Mouse (Mus musculus) spleen, adult 2 months (tissue): ENCODE results near the gene Rmdn3. TPM values are rescaled to one million over a fixed set of nuclear protein-coding genes. Genes with fewer than 3 reads are reported as not detected.

Experiments used
- DNase-seq, 2 experiments: peaks; one replicate each; pipeline versions ENCODE4 v3.0.0 to v3.0.0-alpha.2; 2012 to 2021; ENCODE audit warnings: low spot score in 2 of 2, low read depth in 1 of 2
- H3K27ac ChIP-seq: fragments of 200-500 bp; 2 replicates; pipeline ENCODE4 v1.5.1; 2012; ENCODE audit warnings: low read length, inconsistent platforms; ENCODE audit not compliant: insufficient read depth
- H3K27me3 ChIP-seq: fragments of 200-500 bp; 2 replicates; pipeline ENCODE4 v1.6.1; 2012; ENCODE audit warnings: mild to moderate bottlenecking, moderate library complexity, low read length, inconsistent platforms; ENCODE audit not compliant: control insufficient read depth, insufficient read depth
- H3K36me3 ChIP-seq: fragments of 200-500 bp; 2 replicates; pipeline ENCODE4 v1.6.1; 2012; ENCODE audit warnings: mild to moderate bottlenecking, low read length, inconsistent platforms; ENCODE audit not compliant: control insufficient read depth, insufficient read depth
- H3K4me1 ChIP-seq: fragments of 200-500 bp; 2 replicates; pipeline ENCODE4 v1.6.1; 2011; ENCODE audit warnings: inconsistent platforms; ENCODE audit not compliant: control insufficient read depth, insufficient read depth, insufficient read length
- H3K4me3 ChIP-seq: fragments of 200-500 bp; 2 replicates; pipeline ENCODE4 v1.5.1; 2011; ENCODE audit warnings: mild to moderate bottlenecking, inconsistent platforms; ENCODE audit not compliant: insufficient read depth, insufficient read length; ENCODE audit errors: extremely low read depth
- CTCF ChIP-seq: fragments of 200-500 bp; IDR thresholded peaks from 2 replicates; pipeline ENCODE4 v1.5.1; 2011; ENCODE audit warnings: mild to moderate bottlenecking, inconsistent platforms; ENCODE audit not compliant: insufficient read depth, insufficient read length, insufficient replicate concordance; ENCODE audit errors: extremely low read depth
- POLR2A ChIP-seq: fragments of 200-500 bp; IDR thresholded peaks from 2 replicates; pipeline ENCODE4 v1.6.1; 2011; ENCODE audit warnings: low read depth, low read length, inconsistent platforms
- WGBS: fragments of 180-500 bp; shearing (Covaris S2); methylation state at CpG from one replicate; pipeline ENCODE4 v1.1.7; 2018; 5-methylcytosine and 5-hydroxymethylcytosine counted together
- polyA plus RNA-seq: library from polyadenylated mRNA; depleted of rRNA; stranded (reverse); fragments of >200 nt; gene quantifications from 2 replicates; pipeline ENCODE4 v1.2.3, GENCODE M21; 2012

Rmdn3 gene
- polyA plus RNA-seq, 1 experiment, result 10.1 TPM

GRCm38 (mm10) chr2:119157836-119158235 is 1.0 kb upstream of the Rmdn3 start:
- TF ChIP-seq CTCF (no peak), POLR2A (no peak)
- no peaks in the 10 kb centered on the region for H3K4me1 ChIP-seq
- no peak overlapping the region for H3K4me3 ChIP-seq
- no peak overlapping the region for H3K27ac ChIP-seq
- peaks cover 10% of the 10 kb centered on the region for H3K36me3 ChIP-seq
- H3K27me3 ChIP-seq, result no peaks in the 10 kb centered on the region
- DNase-seq, result no peak

- TF ChIP-seq POLR2A (no peak), CTCF (no peak)
- Histone ChIP-seq H3K4me1 (no peaks in the 10 kb centered on the region), H3K27ac (peak overlapping the region; percentile 15; the same call in 1 of the 2 replicates), H3K36me3 (peaks cover 13% of the 10 kb centered on the region), H3K4me3 (peak overlapping the region; percentile 86), H3K27me3 (no peaks in the 10 kb centered on the region)
- peak in 1 of 2 experiments; percentile 17 for DNase-seq
- 2% methylated on average over 33 of the region's 34 CpGs for WGBS
These were observed 653 bp downstream of the Rmdn3 start for GRCm38 (mm10) chr2:119156081-119156680.

- H3K27me3 ChIP-seq, result no peaks in the 10 kb centered on the region
- 82% methylated on average over 9 of the region's 9 CpGs for WGBS
- H3K4me1 ChIP-seq, result no peaks in the 10 kb centered on the region
- H3K36me3 ChIP-seq, result peaks cover 17% of the 10 kb centered on the region
- H3K4me3 ChIP-seq, result peak overlapping the region; percentile 9; the same call in 1 of the 2 replicates
- peak overlapping the region; percentile 28; the same call in 1 of the 2 replicates for H3K27ac ChIP-seq
- no peak for DNase-seq
- no peak for TF ChIP-seq POLR2A
- TF ChIP-seq CTCF, result no peak
These were observed 1.4 kb downstream of the Rmdn3 start for GRCm38 (mm10) chr2:119155388-119155787.

GRCm38 (mm10) chr2:119154683-119155082 is 2.2 kb downstream of the Rmdn3 start:
- no peak for DNase-seq
- no peaks in the 10 kb centered on the region for H3K4me1 ChIP-seq
- no peak overlapping the region for H3K4me3 ChIP-seq
- 80% methylated on average over 2 of the region's 2 CpGs for WGBS
- peaks cover 19% of the 10 kb centered on the region for H3K36me3 ChIP-seq
- no peak overlapping the region for H3K27ac ChIP-seq
- no peak for TF ChIP-seq POLR2A
- no peak for TF ChIP-seq CTCF
- H3K27me3 ChIP-seq, result no peaks in the 10 kb centered on the region

- H3K36me3 ChIP-seq, result peaks cover 31% of the 10 kb centered on the region
- H3K27ac ChIP-seq, result no peak overlapping the region
- TF ChIP-seq CTCF (no peak), POLR2A (no peak)
These were observed 4.6 kb downstream of the Rmdn3 start for GRCm38 (mm10) chr2:119152255-119152654.

GRCm38 (mm10) chr2:119147775-119148174 is 9.1 kb downstream of the Rmdn3 start:
- H3K27ac ChIP-seq, result no peak overlapping the region
- H3K4me1 ChIP-seq, result no peaks in the 10 kb centered on the region
- WGBS, result 88% methylated on average over 8 of the region's 8 CpGs
- H3K27me3 ChIP-seq, result no peaks in the 10 kb centered on the region
- no peak overlapping the region for H3K4me3 ChIP-seq
- no peak for DNase-seq
- TF ChIP-seq POLR2A (no peak), CTCF (no peak)
- H3K36me3 ChIP-seq, result peaks cover 45% of the 10 kb centered on the region

More at GRCm38 (mm10) chr2:119152255-119152654, 4.6 kb downstream of the Rmdn3 start:
- H3K4me3 ChIP-seq, result no peak overlapping the region
- H3K27me3 ChIP-seq, result no peaks in the 10 kb centered on the region
- 69% methylated on average over 6 of the region's 6 CpGs for WGBS
- DNase-seq, result no peak
- no peaks in the 10 kb centered on the region for H3K4me1 ChIP-seq

- TF ChIP-seq POLR2A (no peak), CTCF (no peak)
- Histone ChIP-seq H3K27ac (no peak overlapping the region), H3K27me3 (no peaks in the 10 kb centered on the region), H3K4me3 (no peak overlapping the region), H3K4me1 (no peaks in the 10 kb centered on the region), H3K36me3 (peaks cover 47% of the 10 kb centered on the region)
- no peak for DNase-seq
- WGBS, result 96% methylated on average over 22 of the region's 22 CpGs
These were observed 9.6 kb downstream of the Rmdn3 start for GRCm38 (mm10) chr2:119147160-119147678.
